Mouse (Mus musculus) heart, postnatal 25 days (tissue): ENCODE data around the gene Cep89. TPM values are rescaled to one million over a fixed set of nuclear protein-coding genes. Genes with fewer than 3 reads are reported as not detected.

Experiments used
- DNase-seq: peaks from one replicate; pipeline ENCODE4 v3.0.0; 2022; ENCODE audit warnings: low spot score
- intact Hi-C: fragments of 180-260 bp; cut with DNase I; formaldehyde crosslinking; loops from one replicate; pipeline ENCODE4 v1.15.1; 2025
- total RNA-seq, 2 experiments: library from RNA; stranded (reverse); gene quantifications; 2 replicates each; pipeline ENCODE4 v1.2.3; 2021

The Cep89 gene
- total RNA-seq, 2 experiments from 2014 or later: 14.1 to 18.9 TPM

DNA sequence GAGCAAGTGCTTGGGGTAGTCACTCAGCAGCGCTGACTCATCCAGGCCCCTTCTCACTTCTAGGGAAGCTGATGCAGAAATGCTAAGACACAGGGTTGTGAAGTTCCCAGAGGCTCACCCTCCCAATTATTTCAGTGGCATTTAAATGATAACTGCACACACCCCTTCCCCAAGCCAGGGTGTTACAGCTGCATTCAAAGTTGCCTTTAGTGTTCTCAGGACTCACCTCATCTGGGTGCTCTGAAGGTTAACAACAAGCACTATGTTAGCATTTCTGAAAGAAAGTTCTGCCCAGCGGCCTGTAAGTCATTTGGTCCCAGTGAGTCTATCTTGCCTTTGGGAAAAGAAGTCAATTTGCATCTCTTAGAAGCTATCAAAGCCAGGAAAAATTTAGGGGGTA is 71.0 kb downstream of the Cep89 start:
- intact Hi-C loops: no loop called here
- DNase-seq: no peak

DNA sequence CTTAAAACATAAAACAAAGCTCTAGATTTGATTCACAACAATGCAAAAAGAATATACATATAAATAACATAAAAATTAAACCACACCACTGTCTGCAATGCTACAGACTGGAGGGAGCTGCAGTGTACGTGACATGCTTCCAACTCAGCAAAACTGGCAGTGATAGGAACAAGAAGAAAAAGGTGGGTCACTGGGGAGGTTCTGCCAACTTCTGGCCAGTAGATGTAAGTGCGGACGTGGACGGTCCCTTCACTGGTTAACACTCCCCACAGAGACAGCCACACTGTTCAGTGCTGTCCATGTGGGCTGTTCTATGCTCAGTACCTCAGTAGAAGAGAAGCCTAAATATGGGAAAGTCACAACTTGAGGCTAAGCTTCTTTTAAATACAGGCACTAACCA is 74.0 kb downstream of the Cep89 start:
- no peak for DNase-seq
- intact Hi-C loops: no loop called here

DNA sequence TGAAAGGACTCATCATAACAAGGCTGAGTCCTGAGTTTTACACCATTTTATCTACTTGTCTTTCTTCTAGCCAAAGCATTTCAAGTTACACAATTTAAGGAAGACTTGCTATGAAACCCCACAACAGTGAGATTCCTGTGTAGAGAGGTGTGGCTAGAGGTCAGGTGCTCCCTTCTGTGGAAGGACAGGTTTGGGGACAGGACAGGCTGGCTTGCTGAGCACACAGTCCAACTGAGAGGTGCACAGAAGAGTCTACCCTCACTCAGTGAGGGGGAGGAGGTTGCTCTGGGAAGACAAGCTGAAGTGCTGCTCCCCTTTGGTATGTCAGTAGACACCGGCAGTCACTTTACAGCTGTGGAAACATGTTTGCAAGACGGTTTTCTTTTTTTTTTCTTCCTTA is 79.6 kb downstream of the Cep89 start:
- intact Hi-C loops: no loop called here
- no peak for DNase-seq

DNA sequence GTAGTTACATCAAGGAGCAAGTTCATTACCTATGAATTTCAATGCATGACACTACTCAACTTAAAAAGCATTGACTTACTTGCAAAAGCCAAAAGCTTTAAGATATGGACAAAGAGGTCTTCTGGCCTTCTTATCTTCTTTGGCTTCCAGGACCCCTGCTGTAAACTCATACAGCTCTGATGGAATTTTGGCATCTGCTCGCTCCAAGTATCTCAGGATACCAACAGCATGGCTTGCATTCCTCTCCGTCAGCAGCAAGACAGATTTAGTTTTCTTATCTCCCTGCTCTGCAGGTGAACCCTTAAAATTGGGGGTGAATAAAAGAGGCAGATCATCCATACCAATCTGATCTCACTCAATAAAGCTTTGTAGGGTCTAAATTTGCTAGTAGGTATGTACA is 88.3 kb downstream of the Cep89 start:
- intact Hi-C loops: no loop called here
- no peak for DNase-seq

DNA sequence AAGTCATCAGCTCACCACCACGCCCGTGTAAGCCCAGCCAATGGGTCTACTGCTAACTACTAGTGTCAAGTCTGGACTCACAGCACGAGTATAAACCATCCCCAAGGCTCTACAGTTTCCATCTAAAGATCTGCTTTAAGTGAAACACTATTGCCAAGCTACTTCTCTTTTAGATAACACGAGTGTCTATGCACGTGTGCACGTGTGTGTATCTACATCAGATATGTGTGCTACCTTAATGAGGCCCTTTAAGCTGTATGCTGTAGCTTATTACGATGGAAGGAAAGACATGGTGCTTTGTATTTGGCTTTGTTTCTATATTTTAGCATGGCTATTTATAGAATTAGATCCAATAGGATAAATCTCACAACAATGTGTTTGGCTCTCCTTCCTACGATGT is 89.7 kb downstream of the Cep89 start:
- DNase-seq: no peak
- intact Hi-C loops: no loop called here

Other genes starting within 250 kb of the Cep89 start
- under 1 TPM; 0.26 to 0.78 TPM for gene Slc7a10, start 210.7 kb upstream of the Cep89 start, total RNA-seq
- gene Lrp3, start 181.5 kb upstream of the Cep89 start, total RNA-seq: 1 to 10 TPM; 7.7 to 8.8 TPM
- gene Gpatch1, start 78.6 kb upstream of the Cep89 start, total RNA-seq: 1 to 10 TPM; 8.8 to 9.9 TPM
- gene Rhpn2, start 62.9 kb upstream of the Cep89 start, total RNA-seq: 1 to 10 TPM; 4.4 to 6.0 TPM
- gene Faap24, start 199 bp upstream of the Cep89 start, total RNA-seq: 1 to 10 TPM; 1.6 to 2.1 TPM
- gene Slc7a9, start 51.8 kb downstream of the Cep89 start, total RNA-seq: not detected
- under 1 TPM in 1 of 2 experiments, not detected in 1; 0.42 TPM for gene Tdrd12, start 140.7 kb downstream of the Cep89 start, total RNA-seq
- 10 to 100 TPM; 75.1 to 83.7 TPM for gene Nudt19, start 159.3 kb downstream of the Cep89 start, total RNA-seq
- gene Rgs9bp, start 188.5 kb downstream of the Cep89 start, total RNA-seq: under 1 TPM; 0.03 to 0.06 TPM
- 10 to 100 TPM; 12.3 to 12.6 TPM for gene Ankrd27, start 189.2 kb downstream of the Cep89 start, total RNA-seq